Mouse (Mus musculus): ENCODE measurements around the gene Snx21.

Gene Snx21

GRCm38 (mm10) chr2:164785481-164786387 lies at the start of gene Snx21:
Snx21 (plus strand) TSS chr2:164785823.
- DNase-seq (ENCODE audit: low spot score) = peak; percentile 93

- DNase-seq (ENCODE audit: low spot score) = no peak
Measured at GRCm38 (mm10) chr2:164737377-164738090, 48.1 kb upstream of the Snx21 start.

GRCm38 (mm10) chr2:164739876-164740275 lies 45.7 kb upstream of the Snx21 start:
- DNase-seq (ENCODE audit: low spot score) = no peak

GRCm38 (mm10) chr2:164744987-164745386 lies 40.6 kb upstream of the Snx21 start:
- no peak for DNase-seq (ENCODE audit: low spot score)

GRCm38 (mm10) chr2:164745843-164746479 lies 39.7 kb upstream of the Snx21 start, which contains the start of the genes Wfdc3 and Dnttip1:
Wfdc3 (minus strand) TSS chr2:164745931.
Dnttip1 (plus strand) TSS chr2:164745983.
- peak; percentile 92 for DNase-seq (ENCODE audit: low spot score)

GRCm38 (mm10) chr2:164746693-164747092 lies 38.9 kb upstream of the Snx21 start:
- DNase-seq (ENCODE audit: low spot score) = no peak

- DNase-seq (ENCODE audit: low spot score) = no peak
Measured at GRCm38 (mm10) chr2:164748191-164748590, 37.4 kb upstream of the Snx21 start.

- DNase-seq (ENCODE audit: low spot score) = no peak
Measured at GRCm38 (mm10) chr2:164748991-164749390, 36.6 kb upstream of the Snx21 start.

GRCm38 (mm10) chr2:164752454-164752853 lies 33.2 kb upstream of the Snx21 start:
- no peak for DNase-seq (ENCODE audit: low spot score)

- no peak for DNase-seq (ENCODE audit: low spot score)
Measured at GRCm38 (mm10) chr2:164754105-164754504, 31.5 kb upstream of the Snx21 start.

- DNase-seq (ENCODE audit: low spot score) = no peak
Measured at GRCm38 (mm10) chr2:164754800-164755199, 30.8 kb upstream of the Snx21 start.

GRCm38 (mm10) chr2:164757841-164758240 lies 27.8 kb upstream of the Snx21 start:
- no peak for DNase-seq (ENCODE audit: low spot score)

GRCm38 (mm10) chr2:164758692-164759091 lies 26.9 kb upstream of the Snx21 start:
- DNase-seq (ENCODE audit: low spot score) = no peak

- no peak for DNase-seq (ENCODE audit: low spot score)
Measured at GRCm38 (mm10) chr2:164760059-164760833, 25.4 kb upstream of the Snx21 start.

GRCm38 (mm10) chr2:164761502-164761901 lies 24.1 kb upstream of the Snx21 start:
- no peak for DNase-seq (ENCODE audit: low spot score)

- DNase-seq (ENCODE audit: low spot score) = no peak
Measured at GRCm38 (mm10) chr2:164761971-164762370, 23.7 kb upstream of the Snx21 start.

GRCm38 (mm10) chr2:164762593-164762992 lies 23.0 kb upstream of the Snx21 start:
- DNase-seq (ENCODE audit: low spot score) = no peak

GRCm38 (mm10) chr2:164765841-164766240 lies 19.8 kb upstream of the Snx21 start:
- no peak for DNase-seq (ENCODE audit: low spot score)

GRCm38 (mm10) chr2:164767812-164768540 lies 17.6 kb upstream of the Snx21 start:
- DNase-seq (ENCODE audit: low spot score) = no peak

GRCm38 (mm10) chr2:164769258-164770037 lies 16.2 kb upstream of the Snx21 start, which contains the start of gene Ube2c:
Ube2c (plus strand) TSS chr2:164769898.
- DNase-seq (ENCODE audit: low spot score) = peak; percentile 99

All from adipocyte (in vitro differentiated cells).